Mouse (Mus musculus): ENCODE results near the gene Fads6. TPM values are rescaled to one million over a fixed set of nuclear protein-coding genes. Genes with fewer than 3 reads are reported as not detected.

The Fads6 gene
- polyA plus RNA-seq, 1 experiment = 1.1 TPM

DNA sequence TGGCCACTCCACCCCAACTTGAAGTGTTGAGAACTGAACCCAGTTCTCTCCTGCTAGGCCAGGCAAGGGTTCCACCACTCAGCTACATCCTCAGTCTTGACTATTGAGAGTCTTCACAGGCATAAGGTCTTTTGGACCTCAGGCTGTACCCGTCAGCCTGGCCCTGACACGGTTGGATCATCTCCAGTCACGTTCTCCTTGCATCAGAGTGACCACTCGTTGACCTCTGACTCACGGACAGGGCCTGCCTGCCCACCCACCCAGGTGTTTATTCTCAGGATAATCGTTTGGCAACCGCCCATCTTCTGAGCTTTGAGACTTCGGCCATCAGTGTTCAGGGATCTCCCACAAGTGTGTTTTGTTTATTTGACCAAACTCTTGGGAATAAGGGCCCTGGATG, 5.7 kb upstream of the Fads6 start:
- no peak for DNase-seq (ENCODE audit: low read depth in 1 of 2, low spot score in 2 of 2)
- WGBS = 78% methylated on average over 8 of the region's 8 CpGs
- Histone ChIP-seq H3K4me1 (ENCODE audit: control insufficient read depth, insufficient read depth, insufficient read length) (no peaks in the 10 kb centered on the region), H3K36me3 (ENCODE audit: control insufficient read depth, insufficient read depth, low read length) (no peaks in the 10 kb centered on the region), H3K27ac (ENCODE audit: insufficient read depth, low read length) (no peak overlapping the region), H3K27me3 (ENCODE audit: control insufficient read depth, insufficient read depth, low read length) (no peaks in the 10 kb centered on the region), H3K4me3 (ENCODE audit: extremely low read depth, insufficient read depth, insufficient read length) (no peak overlapping the region)
- TF ChIP-seq POLR2A (IDR thresholded peaks at IDR 0.05; ENCODE audit: low read depth, low read length) = no peak
- TF ChIP-seq CTCF (IDR thresholded peaks at IDR 0.05; ENCODE audit: extremely low read depth, insufficient read depth, insufficient read length, insufficient replicate concordance) = no peak

DNA sequence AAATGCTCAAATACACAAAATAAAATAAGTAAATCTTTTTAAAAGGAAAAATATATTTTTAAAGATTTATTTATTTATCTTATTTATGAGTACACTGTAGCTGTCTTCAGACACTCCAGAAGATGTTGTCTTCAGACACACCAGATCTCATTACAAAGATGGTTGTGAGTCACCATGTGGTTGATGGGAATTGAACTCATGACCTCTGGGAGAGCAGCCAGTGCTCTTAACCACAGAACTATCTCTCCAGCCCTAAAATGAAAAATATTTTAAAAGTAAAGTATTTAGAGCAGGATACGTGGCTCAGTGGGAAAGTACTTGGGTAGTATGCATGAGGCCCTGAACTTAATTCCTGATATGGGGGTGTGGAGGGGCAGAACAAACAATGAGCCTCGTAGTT, 3.9 kb upstream of the Fads6 start:
- TF ChIP-seq CTCF (IDR thresholded peaks at IDR 0.05; ENCODE audit: extremely low read depth, insufficient read depth, insufficient read length, insufficient replicate concordance) (no peak), POLR2A (IDR thresholded peaks at IDR 0.05; ENCODE audit: low read depth, low read length) (no peak)
- Histone ChIP-seq H3K36me3 (ENCODE audit: control insufficient read depth, insufficient read depth, low read length) (no peaks in the 10 kb centered on the region), H3K4me1 (ENCODE audit: control insufficient read depth, insufficient read depth, insufficient read length) (no peaks in the 10 kb centered on the region), H3K4me3 (ENCODE audit: extremely low read depth, insufficient read depth, insufficient read length) (no peak overlapping the region), H3K27me3 (ENCODE audit: control insufficient read depth, insufficient read depth, low read length) (no peaks in the 10 kb centered on the region), H3K27ac (ENCODE audit: insufficient read depth, low read length) (no peak overlapping the region)
- WGBS = 85% methylated on average over 2 of the region's 2 CpGs
- DNase-seq (ENCODE audit: low read depth in 1 of 2, low spot score in 2 of 2) = no peak

- TF ChIP-seq POLR2A (IDR thresholded peaks at IDR 0.05; ENCODE audit: low read depth, low read length) = no peak
- H3K27ac ChIP-seq (ENCODE audit: insufficient read depth, low read length) = no peak overlapping the region
- H3K36me3 ChIP-seq (ENCODE audit: control insufficient read depth, insufficient read depth, low read length) = no peaks in the 10 kb centered on the region
- H3K4me1 ChIP-seq (ENCODE audit: control insufficient read depth, insufficient read depth, insufficient read length) = no peaks in the 10 kb centered on the region
- H3K27me3 ChIP-seq (ENCODE audit: control insufficient read depth, insufficient read depth, low read length) = no peaks in the 10 kb centered on the region
- 82% methylated on average over 4 of the region's 4 CpGs for WGBS
- DNase-seq (ENCODE audit: low read depth in 1 of 2, low spot score in 2 of 2) = no peak
- no peak overlapping the region for H3K4me3 ChIP-seq (ENCODE audit: extremely low read depth, insufficient read depth, insufficient read length)
These were observed 3.3 kb upstream of the Fads6 start for GRCm38 (mm10) chr11:115300745-115301144.

DNA sequence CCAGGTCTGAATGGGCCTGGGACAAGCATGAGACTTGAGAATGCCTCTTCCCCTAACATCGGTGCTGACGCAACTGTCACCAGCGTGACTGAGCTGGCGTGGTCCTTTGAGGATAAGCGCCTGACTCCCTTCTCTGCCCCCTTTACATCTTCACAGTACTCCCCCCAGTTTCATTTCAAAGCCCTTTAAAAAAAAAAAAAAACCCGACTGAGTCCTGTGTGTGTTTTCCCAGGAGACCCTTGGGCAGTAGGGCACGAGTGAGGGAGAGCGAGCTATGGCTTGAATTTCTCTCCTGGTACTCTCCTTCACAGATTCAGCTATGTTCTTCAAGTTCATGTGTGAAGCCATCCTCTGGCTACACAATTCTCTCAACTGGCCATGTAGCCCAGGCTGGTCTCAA, 697 bp upstream of the Fads6 start:
- Histone ChIP-seq H3K4me1 (ENCODE audit: control insufficient read depth, insufficient read depth, insufficient read length) (no peaks in the 10 kb centered on the region), H3K36me3 (ENCODE audit: control insufficient read depth, insufficient read depth, low read length) (no peaks in the 10 kb centered on the region), H3K27ac (ENCODE audit: insufficient read depth, low read length) (no peak overlapping the region), H3K27me3 (ENCODE audit: control insufficient read depth, insufficient read depth, low read length) (no peaks in the 10 kb centered on the region), H3K4me3 (ENCODE audit: extremely low read depth, insufficient read depth, insufficient read length) (no peak overlapping the region)
- no peak for TF ChIP-seq CTCF (IDR thresholded peaks at IDR 0.05; ENCODE audit: extremely low read depth, insufficient read depth, insufficient read length, insufficient replicate concordance)
- no peak for TF ChIP-seq POLR2A (IDR thresholded peaks at IDR 0.05; ENCODE audit: low read depth, low read length)
- 57% methylated on average over 8 of the region's 8 CpGs for WGBS
- no peak for DNase-seq (ENCODE audit: low read depth in 1 of 2, low spot score in 2 of 2)

- Histone ChIP-seq H3K4me1 (ENCODE audit: control insufficient read depth, insufficient read depth, insufficient read length) (no peaks in the 10 kb centered on the region), H3K27me3 (ENCODE audit: control insufficient read depth, insufficient read depth, low read length) (no peaks in the 10 kb centered on the region), H3K36me3 (ENCODE audit: control insufficient read depth, insufficient read depth, low read length) (no peaks in the 10 kb centered on the region), H3K4me3 (ENCODE audit: extremely low read depth, insufficient read depth, insufficient read length) (peak overlapping the region; percentile 37; the same call in 1 of the 2 replicates), H3K27ac (ENCODE audit: insufficient read depth, low read length) (no peak overlapping the region)
- 64% methylated on average over 21 of the region's 21 CpGs for WGBS
- TF ChIP-seq CTCF (IDR thresholded peaks at IDR 0.05; ENCODE audit: extremely low read depth, insufficient read depth, insufficient read length, insufficient replicate concordance) (no peak), POLR2A (IDR thresholded peaks at IDR 0.05; ENCODE audit: low read depth, low read length) (no peak)
- DNase-seq (ENCODE audit: low read depth in 1 of 2, low spot score in 2 of 2) = no peak
These were observed 822 bp downstream of the Fads6 start for GRCm38 (mm10) chr11:115296471-115297210.

- WGBS = 90% methylated on average over 11 of the region's 11 CpGs
- no peaks in the 10 kb centered on the region for H3K27me3 ChIP-seq (ENCODE audit: control insufficient read depth, insufficient read depth, low read length)
- no peak overlapping the region for H3K27ac ChIP-seq (ENCODE audit: insufficient read depth, low read length)
- H3K4me1 ChIP-seq (ENCODE audit: control insufficient read depth, insufficient read depth, insufficient read length) = no peaks in the 10 kb centered on the region
- H3K36me3 ChIP-seq (ENCODE audit: control insufficient read depth, insufficient read depth, low read length) = no peaks in the 10 kb centered on the region
- no peak for TF ChIP-seq POLR2A (IDR thresholded peaks at IDR 0.05; ENCODE audit: low read depth, low read length)
- no peak for TF ChIP-seq CTCF (IDR thresholded peaks at IDR 0.05; ENCODE audit: extremely low read depth, insufficient read depth, insufficient read length, insufficient replicate concordance)
- DNase-seq (ENCODE audit: low read depth in 1 of 2, low spot score in 2 of 2) = no peak
- H3K4me3 ChIP-seq (ENCODE audit: extremely low read depth, insufficient read depth, insufficient read length) = no peak overlapping the region
These were observed 1.5 kb downstream of the Fads6 start for GRCm38 (mm10) chr11:115295939-115296338.

GRCm38 (mm10) chr11:115292631-115293375, 4.7 kb downstream of the Fads6 start:
- Histone ChIP-seq H3K36me3 (ENCODE audit: control insufficient read depth, insufficient read depth, low read length) (no peaks in the 10 kb centered on the region), H3K4me1 (ENCODE audit: control insufficient read depth, insufficient read depth, insufficient read length) (no peaks in the 10 kb centered on the region), H3K27me3 (ENCODE audit: control insufficient read depth, insufficient read depth, low read length) (no peaks in the 10 kb centered on the region), H3K27ac (ENCODE audit: insufficient read depth, low read length) (no peak overlapping the region), H3K4me3 (ENCODE audit: extremely low read depth, insufficient read depth, insufficient read length) (no peak overlapping the region)
- DNase-seq (ENCODE audit: low read depth in 1 of 2, low spot score in 2 of 2) = no peak
- no peak for TF ChIP-seq CTCF (IDR thresholded peaks at IDR 0.05; ENCODE audit: extremely low read depth, insufficient read depth, insufficient read length, insufficient replicate concordance)
- no peak for TF ChIP-seq POLR2A (IDR thresholded peaks at IDR 0.05; ENCODE audit: low read depth, low read length)
- WGBS = 84% methylated on average over 14 of the region's 14 CpGs

Measured in spleen, adult 2 months (tissue).